Mouse (Mus musculus): ENCODE data around the gene Tpst1. TPM values are rescaled to one million over a fixed set of nuclear protein-coding genes. Genes with fewer than 3 reads are reported as not detected.

The Tpst1 gene
- 33.9 TPM for polyA plus RNA-seq (2014; fragmentation: Illumina TruSeq; extraction: RNeasy Lipid Tissue Mini Kit (QIAGEN cat#74804))

GRCm38 (mm10) chr5:130073026-130073425 is at the start of gene Tpst1:
TSS of gene Tpst1 (plus strand) at chr5:130073326.

GRCm38 (mm10) chr5:130029142-130029897 is 43.8 kb upstream of the Tpst1 start, which contains the start of the genes Asl and Crcp:
TSS of gene Asl (minus strand) at chr5:130029247.
TSS of gene Crcp (plus strand) at chr5:130029290.

DNA sequence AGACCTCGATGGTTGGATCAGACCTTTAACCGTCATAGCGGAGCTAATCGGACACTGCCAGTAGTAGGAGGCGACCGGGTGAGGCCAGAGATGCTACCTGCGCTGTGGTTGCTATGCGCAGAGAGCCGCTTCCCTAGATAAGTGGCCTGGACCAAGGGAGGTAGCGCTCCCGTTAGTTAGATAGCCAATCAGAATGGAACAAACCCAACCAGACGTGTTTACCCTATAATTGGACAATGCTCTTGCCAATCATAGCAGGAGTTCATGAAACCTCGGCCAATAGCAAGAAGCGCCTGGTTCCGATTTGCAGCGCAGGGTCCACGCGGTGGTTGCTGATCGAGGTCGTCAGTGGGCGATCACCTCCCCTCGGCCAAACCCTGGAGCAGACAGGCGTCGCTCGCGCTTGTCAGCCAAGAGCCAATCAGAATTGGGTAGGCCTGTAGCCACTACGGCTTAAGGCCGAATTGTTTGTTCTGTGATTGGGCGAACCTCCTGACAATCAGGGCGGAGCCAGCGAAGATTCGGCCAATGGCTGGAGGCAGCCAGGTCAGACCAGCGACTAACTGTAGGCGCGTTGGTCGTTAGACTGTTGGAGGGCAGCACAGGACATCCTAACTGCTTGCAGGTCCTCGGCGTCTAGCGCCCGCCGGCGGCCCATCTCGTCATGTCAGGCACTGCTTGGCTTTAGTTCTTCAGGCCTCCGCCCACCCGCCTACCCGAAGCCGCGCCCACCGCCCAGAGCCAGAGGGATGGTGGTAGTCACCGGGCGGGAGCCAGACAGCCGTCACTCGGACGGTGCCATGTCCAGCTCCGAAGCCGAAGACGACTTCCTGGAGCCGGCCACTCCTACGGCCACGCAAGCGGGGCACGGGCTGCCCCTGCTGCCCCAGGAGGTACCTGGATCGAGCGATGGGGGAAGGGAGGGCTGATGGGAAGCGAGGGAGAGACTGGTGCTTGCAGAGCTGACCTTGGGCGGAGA is 71.5 kb downstream of the Tpst1 start, which contains the start of gene Kctd7:
Gene Kctd7 (plus strand): TSS at position 528 of the 979 bp plus-strand sequence.

GRCm38 (mm10) chr5:130171423-130171954 is 98.4 kb downstream of the Tpst1 start, which contains the start of gene Rabgef1:
TSS of gene Rabgef1 (plus strand) at chr5:130171798.

Other genes with a start within 250 kb of the Tpst1 start
- gene Sumf2, start 226.3 kb upstream of the Tpst1 start, polyA plus RNA-seq (2014; fragmentation: Illumina TruSeq; extraction: RNeasy Lipid Tissue Mini Kit (QIAGEN cat#74804)) = 6.5 TPM
- 369 TPM for gene Chchd2, start 185.9 kb upstream of the Tpst1 start, polyA plus RNA-seq (2014; fragmentation: Illumina TruSeq; extraction: RNeasy Lipid Tissue Mini Kit (QIAGEN cat#74804))
- 18.1 TPM for gene Zbed5, start 177.6 kb upstream of the Tpst1 start, polyA plus RNA-seq (2014; fragmentation: Illumina TruSeq; extraction: RNeasy Lipid Tissue Mini Kit (QIAGEN cat#74804))
- 0.54 TPM for gene Phkg1, start 174.8 kb upstream of the Tpst1 start, polyA plus RNA-seq (2014; fragmentation: Illumina TruSeq; extraction: RNeasy Lipid Tissue Mini Kit (QIAGEN cat#74804))
- 2.2 TPM for gene Nupr1l, start 164.8 kb upstream of the Tpst1 start, polyA plus RNA-seq (2014; fragmentation: Illumina TruSeq; extraction: RNeasy Lipid Tissue Mini Kit (QIAGEN cat#74804))
- 90.0 TPM for gene Vkorc1l1, start 131.4 kb upstream of the Tpst1 start, polyA plus RNA-seq (2014; fragmentation: Illumina TruSeq; extraction: RNeasy Lipid Tissue Mini Kit (QIAGEN cat#74804))
- gene Gusb, start 70.3 kb upstream of the Tpst1 start, polyA plus RNA-seq (2014; fragmentation: Illumina TruSeq; extraction: RNeasy Lipid Tissue Mini Kit (QIAGEN cat#74804)) = 28.1 TPM
- 2.6 TPM for gene Asl, start 44.1 kb upstream of the Tpst1 start, polyA plus RNA-seq (2014; fragmentation: Illumina TruSeq; extraction: RNeasy Lipid Tissue Mini Kit (QIAGEN cat#74804))
- 14.1 TPM for gene Crcp, start 44.0 kb upstream of the Tpst1 start, polyA plus RNA-seq (2014; fragmentation: Illumina TruSeq; extraction: RNeasy Lipid Tissue Mini Kit (QIAGEN cat#74804))
- gene Kctd7, start 71.5 kb downstream of the Tpst1 start, polyA plus RNA-seq (2014; fragmentation: Illumina TruSeq; extraction: RNeasy Lipid Tissue Mini Kit (QIAGEN cat#74804)) = 3.1 TPM
- gene Rabgef1, start 98.5 kb downstream of the Tpst1 start, polyA plus RNA-seq (2014; fragmentation: Illumina TruSeq; extraction: RNeasy Lipid Tissue Mini Kit (QIAGEN cat#74804)) = 32.2 TPM
- 49.8 TPM for gene Tmem248, start 143.8 kb downstream of the Tpst1 start, polyA plus RNA-seq (2014; fragmentation: Illumina TruSeq; extraction: RNeasy Lipid Tissue Mini Kit (QIAGEN cat#74804))
- gene Sbds, start 182.2 kb downstream of the Tpst1 start, polyA plus RNA-seq (2014; fragmentation: Illumina TruSeq; extraction: RNeasy Lipid Tissue Mini Kit (QIAGEN cat#74804)) = 59.0 TPM
- gene Tyw1, start 182.3 kb downstream of the Tpst1 start, polyA plus RNA-seq (2014; fragmentation: Illumina TruSeq; extraction: RNeasy Lipid Tissue Mini Kit (QIAGEN cat#74804)) = 1.9 TPM